Mouse (Mus musculus) urinary bladder, postnatal 10 days (tissue): ENCODE measurements around the gene Adam15.

Source experiments
- DNase-seq: peaks from one replicate; pipeline ENCODE4 v3.0.0; 2022; ENCODE audit warnings: low spot score

The Adam15 gene

DNA sequence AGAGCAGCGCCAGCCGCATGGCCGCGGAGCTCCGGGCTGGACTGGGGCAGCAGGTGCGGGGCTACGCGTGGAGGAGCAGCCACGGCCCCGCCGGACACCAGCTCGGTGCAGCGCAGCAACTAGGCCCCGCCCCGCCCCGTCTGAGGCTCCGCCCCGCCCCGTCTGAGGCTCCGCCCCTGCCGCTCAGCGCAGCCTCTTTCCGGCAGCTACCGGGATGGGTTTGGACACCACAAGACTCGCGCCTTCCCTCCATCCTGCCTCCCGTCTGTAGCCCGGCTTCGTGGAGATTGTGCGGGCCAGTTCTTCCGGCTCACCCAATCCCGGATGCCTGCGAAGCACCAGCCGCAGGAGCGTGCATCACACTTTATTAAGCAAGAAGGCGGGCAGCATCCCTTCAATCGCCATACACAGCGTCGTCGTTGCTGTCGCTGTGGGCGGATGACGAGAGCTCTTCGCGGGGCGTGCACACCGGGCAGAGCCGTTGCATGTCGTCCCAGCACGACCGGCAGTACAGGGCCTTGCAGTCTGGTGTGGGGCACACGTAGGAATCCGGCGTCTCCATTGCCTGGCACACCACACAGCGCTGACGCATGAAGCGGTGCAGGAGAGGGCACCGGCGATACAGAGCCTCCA is at the start of gene Adam15:
TSS of gene Adam15 (minus strand) at position 128 of the 633 bp plus-strand sequence.
- DNase-seq, result peak; percentile 62

DNA sequence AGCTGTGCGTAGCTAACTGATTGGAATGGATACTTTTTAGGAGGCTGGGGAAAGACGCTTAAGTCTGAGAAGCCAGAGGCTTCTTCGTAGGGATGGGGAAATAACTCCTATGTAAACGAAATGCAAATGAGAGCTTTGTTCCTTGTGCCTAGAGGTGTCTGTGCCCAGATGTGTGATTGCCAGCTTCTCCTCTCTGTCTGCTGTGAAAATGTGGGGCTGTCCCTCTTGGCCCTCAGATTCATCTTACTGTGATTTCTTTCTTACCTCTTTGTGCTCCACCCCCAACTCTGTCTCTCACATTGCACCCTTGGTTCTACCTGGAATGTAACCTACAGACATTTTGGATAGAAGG is 46.8 kb upstream of the Adam15 start:
- DNase-seq, result no peak

DNA sequence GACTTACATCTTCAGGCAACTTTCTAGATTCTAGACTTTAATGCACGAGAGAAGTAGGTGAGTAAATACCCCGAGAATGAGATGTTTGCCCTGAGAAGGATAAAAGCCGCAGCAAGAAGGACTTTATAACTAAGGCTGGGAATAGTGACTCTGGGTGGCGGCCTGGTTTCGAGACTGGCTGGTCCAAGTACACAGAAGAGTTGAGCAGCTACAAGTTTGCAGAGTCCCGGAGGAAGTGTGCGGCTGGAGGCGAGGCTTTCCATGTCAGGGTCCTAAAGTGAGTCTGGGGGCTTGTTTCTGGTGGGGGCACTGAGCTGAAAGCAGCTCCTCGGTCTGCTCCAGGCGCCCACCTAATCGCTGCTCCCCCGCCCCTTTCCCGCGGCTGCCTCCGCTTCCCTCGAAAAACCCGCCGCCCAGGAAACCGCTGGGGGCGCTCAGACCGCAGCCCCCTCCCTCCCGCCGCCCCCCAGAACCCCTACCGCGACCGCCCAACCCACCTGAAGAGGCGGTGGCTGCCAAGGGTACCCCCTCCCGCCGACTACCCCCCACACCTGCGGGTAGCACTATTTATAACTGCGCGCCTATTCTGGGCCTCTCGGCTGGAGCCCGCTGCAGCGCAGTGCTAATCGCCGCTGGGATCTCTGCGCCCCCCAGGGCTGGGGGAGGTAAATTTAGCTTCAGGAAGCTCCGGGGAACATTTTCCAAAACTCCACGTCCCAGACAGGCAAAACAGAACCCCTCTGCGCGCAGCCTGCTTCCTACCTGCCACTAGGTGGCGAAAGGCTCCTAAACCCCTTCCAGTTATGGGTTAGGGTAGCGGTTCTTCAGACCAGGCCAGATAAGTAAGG is 46.2 kb upstream of the Adam15 start:
- DNase-seq, result no peak

DNA sequence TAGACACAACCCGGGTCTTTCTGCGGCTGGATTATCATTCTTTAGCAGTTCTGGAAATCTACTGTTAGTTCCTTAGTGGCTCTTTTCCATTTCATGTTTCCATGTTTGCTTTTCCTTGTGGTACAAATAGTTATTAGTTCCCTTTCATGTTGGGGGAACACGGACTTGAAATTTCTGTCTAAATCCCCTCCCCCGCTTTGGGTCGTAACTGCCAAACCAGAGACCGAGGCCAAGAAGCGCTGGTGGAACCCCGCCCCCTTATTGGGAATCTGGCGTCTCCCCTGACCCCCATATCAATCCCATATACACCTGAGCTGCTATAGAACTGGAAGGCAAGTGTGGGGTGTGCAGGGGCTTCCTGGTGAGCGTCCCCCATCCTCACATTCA is 45.6 kb upstream of the Adam15 start:
- DNase-seq, result no peak

DNA sequence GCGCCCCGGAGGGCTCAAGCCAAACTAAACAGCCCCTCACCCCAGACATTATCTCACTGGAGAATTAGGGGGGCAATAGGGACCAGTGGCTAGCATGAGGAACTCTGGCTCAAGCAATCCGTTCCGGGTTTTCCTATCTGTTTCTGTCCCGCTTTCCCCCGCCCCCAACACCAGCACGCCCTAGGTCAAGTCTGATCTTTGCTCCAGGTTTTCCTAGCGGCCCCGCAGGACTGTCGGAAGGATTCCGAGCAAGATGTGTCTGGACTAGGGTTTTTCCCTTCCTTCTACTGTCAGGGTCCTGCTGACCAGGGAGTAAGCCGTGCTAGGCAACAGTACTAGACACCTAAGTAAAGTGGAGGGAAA is 45.1 kb upstream of the Adam15 start:
- DNase-seq, result no peak

DNA sequence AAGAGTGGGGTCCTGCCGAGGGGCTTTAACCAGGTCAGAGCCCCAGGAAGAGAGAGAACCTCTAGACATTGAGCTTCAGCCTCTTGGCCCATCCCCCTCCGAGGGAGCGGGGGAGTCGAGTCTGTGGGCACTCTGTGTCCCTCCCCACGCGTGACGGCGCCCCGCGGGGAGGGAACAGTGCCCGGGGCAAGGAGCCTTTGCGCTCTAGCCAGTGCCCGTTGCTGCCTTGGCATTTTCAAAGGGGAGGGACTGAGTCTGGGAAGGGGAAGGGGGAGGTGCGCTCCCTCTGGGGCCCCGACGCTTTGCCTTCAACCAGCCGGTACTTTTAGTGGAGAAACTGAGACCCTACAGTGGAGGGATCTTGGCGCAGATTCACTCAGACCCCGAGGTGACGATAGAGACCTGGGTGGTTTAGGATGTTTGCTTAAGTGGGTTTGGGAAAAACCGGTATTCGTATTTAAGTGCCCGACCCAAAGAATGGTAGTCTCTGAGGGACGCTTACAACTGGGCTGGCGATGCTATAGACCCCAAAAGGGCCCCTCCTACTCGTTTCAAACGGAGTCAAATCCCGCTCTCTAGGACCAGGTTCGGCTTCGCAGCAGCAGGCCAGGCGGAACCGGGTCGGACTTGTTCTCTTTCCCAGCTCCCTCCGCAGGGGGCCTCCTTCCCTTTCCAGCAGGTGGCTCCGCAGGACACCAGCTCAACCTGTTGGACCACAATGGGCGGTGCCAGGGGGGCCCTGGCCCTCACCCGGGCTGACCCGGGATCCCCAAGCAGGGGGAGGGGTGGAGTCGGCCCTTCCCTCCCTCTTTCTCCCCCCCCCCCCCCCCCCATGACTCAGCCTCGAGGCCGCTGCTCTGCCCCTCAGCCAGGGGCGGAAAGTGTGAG is 44.5 kb upstream of the Adam15 start, which contains the start of gene Zbtb7b:
TSS of gene Zbtb7b (minus strand) at position 771 of the 888 bp plus-strand sequence.
- DNase-seq, result no peak

DNA sequence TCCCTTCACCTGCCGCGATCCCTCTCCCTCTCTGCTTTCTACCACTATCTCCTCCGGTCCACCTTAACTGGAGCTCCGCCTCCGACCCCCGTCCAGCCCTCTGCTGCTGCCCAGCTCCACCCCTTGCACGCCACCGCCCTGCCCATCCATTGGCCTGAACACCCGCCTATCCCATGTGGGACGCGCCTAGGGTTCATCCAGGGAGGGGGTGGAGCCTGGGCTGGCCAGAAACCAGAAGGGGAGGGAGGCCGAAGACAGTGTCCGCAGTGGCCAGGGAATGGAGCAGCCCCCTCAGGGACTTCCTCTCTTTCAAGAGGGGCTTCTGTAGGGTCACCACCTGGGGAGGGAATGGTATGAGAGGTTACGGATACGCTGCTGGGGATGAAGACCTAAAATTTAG is 43.8 kb upstream of the Adam15 start:
- DNase-seq, result peak; percentile 98

DNA sequence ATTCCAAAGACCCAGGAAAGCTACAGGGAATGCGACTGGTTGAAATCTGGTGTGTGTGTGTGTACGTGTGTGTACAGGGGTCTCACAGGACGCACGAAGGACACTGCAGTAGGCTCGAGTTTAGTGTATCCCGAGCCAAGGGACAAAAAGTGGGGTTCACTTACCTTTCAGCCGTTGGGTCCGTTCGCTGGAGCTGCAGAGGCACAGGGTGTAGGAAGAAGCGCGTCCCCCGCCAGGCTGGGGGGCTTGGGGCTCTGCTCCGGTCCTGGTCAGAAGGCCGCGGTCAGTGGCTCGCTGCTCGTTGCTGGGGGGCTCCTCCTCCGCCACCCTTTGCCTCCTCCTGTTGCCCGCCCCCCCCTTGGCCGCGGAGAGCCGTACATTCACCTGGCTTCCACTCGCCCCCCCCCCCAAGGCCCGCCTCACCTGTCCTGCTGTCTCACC is 43.1 kb upstream of the Adam15 start:
- DNase-seq, result no peak

DNA sequence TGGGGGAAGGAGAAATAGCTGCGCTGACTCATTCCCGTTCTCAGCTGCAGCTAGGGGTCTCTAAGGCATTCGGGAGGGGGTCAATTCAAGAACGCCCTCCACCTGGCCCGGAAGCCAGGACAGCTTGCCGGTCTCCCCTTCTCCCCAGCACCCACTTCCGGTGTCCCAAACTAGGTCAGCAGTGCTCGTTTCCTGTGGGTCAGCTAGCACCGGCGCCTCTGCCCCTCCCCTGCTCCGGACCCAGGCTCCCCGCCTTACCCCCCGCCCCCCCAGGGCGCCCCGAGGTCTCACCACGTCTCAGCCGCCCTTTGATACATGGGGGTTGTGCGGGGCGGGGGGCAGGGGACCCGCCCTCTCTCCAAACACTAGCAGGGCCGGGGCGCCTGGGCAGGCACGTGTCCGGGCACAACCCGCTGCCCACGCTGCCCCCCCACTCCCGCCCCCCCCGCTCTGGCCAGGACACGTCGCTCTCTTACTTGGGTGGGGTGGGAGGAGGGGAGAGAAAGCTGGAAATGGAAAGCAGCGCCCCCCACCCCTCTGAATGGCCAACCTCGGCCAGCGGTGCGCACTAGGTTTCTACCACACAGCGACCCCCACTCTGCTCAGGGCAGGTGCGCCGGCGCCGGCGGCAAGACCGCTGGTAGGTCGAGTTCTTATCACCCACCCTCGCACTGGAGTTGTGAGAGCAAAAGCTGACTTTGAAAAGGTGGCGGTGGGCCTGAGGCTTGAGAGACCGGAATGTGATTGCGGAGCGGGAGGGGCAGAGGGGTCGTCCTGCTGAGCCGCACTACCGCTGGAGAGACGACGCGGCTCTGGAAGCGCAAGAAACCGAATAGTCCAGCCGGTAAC is 42.1 kb upstream of the Adam15 start:
- DNase-seq, result no peak

DNA sequence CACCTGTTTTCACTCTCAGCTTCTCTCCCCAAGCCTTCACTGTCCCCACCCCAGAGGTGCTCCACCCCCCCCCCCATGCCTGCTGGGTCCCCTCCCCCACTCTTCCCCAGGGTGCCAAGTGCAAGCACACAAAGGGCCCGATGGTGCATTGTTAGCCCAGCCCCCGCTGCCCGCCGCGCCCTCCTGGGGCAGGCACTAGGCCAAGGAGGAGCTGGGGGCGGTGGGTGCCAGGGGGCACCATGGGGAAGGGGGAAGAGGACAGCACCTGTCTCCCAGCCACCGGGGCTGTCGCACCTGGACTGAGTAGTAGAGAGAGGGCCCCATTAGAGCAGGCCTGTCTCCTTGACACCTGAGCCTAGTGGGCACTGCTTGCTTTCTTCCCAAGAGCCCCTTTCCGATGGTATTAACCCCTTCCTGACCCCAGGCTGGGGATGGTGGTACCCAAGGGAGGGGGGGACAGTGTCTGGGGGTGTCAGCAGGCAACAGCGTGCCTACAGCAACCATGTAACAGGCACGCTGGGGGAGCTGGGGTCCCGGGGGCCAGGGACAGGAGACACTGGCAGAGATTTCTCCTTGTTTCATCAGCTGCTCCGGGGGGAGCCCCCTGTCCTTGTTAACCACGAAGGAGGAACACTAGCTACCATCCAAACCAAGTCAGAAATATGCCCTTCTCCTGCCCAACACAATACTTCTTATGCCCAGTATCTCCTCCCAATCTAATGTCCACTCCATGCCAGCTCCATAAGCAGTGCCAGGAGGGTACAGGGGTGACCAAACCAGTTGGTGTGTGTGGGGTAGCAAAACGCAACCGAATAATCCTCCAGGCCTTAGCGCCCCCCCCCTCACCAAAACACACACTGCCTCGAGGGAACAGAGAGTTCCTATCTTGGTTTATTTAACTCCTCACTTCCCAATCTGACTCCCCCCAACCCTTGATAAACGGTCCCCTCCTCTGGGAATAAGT is 41.2 kb upstream of the Adam15 start:
- no peak for DNase-seq

DNA sequence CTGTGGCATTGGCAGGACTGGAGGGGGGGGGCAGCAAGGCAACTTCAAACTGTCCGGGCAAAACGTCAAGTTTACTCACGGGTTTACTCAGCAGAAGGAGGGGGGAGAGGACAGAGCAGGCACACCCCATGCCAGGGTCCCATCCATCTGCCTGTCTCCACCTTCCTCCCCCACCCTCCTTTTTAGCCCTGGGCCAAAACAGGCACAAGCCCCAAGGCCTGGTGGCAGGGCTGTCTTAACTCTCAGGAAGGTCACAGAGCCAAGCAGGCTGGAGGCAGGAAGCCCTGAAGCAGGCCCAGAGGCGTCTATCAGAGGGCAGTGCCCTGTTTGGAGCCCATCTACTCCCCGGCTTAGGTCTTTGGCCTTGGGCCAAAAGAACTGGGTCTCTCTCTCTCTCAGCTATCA is 40.3 kb upstream of the Adam15 start:
- no peak for DNase-seq

DNA sequence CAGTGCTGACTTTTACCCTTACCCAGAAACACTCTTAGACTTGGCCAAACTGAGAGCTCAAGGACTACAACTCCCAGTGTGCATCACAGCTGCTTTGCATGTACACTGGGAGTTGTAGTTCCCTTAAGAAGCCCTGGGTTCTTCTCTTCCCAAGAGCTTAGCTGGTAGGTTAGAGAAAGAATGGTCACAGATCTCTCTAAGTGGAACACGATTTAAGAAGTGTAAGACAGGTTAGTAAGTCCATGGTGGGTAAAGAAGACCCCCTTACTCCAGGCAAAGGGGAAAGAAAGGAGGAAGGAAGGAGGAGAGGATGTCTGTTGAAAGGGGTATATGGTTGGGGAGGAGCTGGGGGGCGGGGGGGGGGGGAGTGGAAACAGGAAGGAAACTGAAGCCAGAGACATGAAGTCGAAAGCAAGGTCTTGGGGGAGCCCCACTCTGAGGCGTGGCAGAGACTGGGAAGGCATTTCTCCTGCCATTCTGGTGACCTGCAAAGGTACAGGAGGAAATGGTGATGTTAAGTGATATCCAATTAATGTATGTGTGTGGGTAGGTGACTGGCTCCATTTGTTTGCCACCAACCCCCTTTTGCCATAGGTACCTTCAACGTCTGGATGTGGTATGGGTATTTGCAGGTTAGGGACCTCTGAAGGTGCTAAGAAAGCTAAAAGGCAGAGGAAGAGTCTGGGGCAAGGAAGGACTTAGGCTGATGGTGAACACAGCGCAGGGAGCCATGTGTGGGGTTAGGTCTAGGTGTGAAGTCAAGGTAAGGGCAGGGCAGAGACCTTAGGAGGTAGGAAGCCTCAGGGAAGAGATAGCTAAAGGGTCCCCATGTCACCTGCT is 39.3 kb upstream of the Adam15 start:
- no peak for DNase-seq

DNA sequence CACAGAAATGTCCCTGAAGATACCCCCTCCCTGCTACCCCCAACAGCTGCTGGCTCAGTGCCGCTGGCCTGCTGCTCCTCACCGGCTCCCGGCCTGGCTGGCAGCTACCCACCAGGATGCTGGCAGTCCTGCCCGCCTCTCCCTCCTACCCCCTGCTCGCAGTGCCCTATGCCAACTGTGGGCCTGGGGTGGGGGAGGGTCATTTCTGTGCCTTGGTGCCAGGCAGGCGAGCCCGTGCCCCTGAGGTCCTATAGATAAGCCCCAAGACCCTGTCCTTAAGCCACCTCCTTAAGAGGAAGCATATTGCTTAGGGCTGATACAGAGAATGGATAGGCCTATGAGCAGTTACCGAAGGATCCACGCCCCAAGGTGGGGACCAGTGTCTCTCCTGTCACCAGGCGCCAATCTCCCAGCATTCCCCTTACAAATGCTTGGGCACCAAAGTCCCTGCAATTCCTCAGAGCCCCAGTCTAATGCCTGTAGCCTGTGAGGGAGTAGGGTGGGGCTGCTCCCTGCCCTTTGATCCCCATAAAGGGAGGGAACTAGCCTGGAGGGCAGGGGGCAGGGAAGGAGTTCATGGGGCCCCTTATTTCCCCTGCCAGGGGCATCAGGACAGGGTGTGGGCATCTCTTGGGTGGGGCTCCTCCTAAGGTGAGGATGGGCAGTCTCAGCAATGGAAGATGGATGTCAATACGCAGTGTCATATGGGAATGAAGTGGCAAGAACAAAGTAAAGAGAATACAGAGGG is 38.5 kb upstream of the Adam15 start:
- no peak for DNase-seq

DNA sequence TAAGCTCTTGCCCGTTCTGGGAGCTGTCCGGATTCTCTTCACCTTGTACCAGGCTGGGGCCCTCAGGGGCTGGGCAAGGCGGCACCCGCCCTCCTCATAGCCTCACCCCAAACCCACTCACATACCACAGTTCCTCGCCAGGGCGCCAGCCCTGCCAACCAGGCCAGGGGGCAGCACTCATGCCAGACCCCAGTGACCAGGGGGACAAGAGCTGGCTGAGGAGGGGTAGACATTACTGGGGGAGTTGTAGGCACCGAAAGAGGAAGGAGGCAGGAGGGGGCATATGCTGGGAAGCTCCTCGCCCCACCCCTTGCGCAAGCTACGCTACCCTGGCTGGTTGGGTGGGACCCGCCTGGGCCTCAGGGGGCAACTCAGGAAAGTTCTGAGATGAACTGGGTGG is 37.8 kb upstream of the Adam15 start:
- no peak for DNase-seq

DNA sequence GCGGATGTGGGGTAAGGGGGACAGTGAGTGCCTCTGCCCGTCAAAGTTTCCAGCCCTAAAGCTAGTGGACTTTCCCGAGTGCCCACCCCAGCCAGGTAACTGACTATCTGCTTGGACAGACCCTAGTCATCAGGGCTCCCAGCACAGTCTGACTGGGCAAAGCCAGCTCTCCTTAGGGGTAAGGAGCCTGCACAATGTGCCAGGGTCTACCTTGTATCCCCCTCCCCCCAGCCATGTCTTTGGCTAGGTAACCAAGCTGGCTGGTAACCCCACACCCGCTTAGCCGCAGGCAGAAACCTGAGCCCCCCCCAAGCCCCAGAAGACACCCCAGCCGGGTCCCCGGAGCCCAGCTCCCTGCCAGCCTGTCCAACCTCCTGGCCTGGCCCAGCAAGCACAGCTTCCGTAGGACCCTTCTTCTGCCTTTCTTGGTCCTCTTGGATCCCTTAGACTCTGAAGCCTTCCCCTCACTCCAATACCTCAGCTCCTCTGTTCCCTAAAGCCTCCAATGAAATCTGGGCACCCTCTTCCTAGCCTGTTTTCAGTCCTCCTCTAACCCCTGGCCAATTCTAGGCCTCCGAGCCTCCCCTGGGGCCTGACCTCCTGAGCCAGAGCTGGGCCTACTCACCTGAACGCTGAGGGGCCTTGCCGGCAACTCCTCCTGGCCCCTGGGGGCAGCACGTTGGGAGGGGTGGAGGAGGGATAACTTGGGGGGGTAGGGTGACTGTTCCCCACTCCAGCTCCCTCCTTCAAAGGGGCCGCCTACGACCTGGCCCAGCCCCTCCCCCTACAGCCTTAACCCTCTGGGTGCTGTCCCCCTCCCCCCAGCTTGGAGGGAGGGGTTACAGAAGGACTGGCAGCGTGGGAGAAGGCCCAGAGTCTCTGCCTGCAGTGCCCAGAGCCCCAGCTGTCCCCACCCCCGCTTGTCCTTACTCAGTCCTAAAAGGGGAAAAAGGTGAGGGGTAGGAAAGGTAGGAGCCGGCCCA is 36.9 kb upstream of the Adam15 start:
- no peak for DNase-seq

DNA sequence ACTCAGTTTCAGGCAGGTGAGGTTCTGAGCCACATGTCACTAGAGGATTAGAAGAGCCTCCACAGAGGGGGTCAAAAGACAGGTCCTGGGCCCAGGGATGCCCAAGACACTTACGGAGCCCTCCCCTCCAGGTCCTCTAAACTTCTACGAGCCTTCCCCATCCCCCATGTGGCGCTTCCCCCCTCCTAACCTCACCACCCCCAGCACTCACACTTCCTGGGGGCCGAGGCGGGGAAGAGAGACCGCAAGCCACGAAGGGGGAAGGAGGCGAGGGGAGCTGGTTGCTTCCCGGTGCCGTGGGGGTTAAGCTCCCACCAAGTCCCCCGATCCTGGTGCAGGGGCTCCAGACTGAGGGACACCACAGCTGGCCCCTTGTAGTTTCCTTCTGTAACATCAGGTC is 35.7 kb upstream of the Adam15 start:
- no peak for DNase-seq

DNA sequence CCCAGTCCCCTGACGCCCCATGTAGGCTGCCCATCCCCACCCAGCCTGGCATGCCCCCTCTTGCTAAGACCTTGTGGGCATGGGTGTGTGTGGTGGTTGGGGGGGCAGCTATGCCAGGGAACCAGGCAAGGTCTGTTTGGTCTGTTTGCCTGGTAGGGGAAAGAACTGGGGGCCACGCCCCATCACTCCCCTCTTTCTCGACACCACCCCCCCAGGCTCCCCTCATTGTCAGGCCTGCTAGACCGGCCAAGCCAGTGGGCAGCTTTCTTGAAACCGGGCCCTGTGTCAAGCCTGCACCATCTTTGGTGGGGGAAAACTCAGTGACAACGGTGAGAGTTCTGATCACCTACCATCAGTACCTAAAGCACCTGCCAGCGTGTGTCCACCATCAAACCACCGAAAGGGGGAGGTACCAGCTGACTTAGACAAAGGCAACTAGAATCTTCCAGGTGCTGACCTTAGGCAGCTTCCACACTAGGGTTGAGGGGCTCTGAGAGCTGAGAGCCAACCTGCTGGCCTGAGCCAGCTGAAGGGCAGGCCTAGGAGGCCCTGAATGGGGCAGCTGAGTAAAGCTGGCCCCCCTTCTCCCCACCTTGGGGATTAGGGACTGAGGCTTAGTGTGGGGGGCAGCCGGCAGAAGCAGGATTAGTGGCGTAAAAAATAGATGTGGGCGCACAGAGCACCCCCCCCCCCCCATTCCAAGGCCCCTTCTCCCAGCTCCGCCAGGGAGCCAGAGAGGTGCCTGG is 34.7 kb upstream of the Adam15 start:
- no peak for DNase-seq
